Mouse (Mus musculus): ENCODE data around the gene Lhfpl5. TPM values are rescaled to one million over a fixed set of nuclear protein-coding genes. Genes with fewer than 3 reads are reported as not detected.

The Lhfpl5 gene
- polyA plus RNA-seq, 1 experiment from 2014 or later, result 0.34 TPM

GRCm38 (mm10) chr17:28557772-28558171, 17.7 kb upstream of the Lhfpl5 start:
- DNase-seq (ENCODE audit: low spot score), result no peak
- 72% methylated on average over 6 of the region's 6 CpGs for WGBS
- no peaks in the 10 kb centered on the region; the same call in 1 of the 2 replicates for H3K4me1 ChIP-seq (ENCODE audit: control insufficient read depth, insufficient read depth, low read length)

DNA sequence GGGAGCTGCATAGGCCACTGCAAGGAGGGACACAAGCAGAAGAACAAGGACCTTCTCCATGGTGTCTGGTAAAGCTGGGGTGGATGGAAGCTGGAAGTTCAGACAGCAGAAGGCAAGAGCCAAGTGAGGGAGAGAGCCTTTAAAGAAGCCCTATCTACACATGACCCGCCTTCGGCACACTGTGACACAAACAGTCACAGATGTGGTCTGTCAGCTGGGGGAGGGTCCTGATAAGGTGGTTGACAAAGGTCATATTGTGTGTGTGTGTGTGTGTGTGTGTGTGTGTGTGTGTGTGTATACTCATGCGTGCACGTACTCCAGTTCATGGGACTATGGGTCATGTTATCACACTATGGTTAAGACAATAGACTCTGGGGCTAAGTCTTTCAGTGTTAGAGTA, 14.8 kb upstream of the Lhfpl5 start, which contains the start of gene Clps:
Clps (minus strand) TSS at position 169 of the 400 bp plus-strand sequence.
- H3K4me2 ChIP-seq (ENCODE audit: low read depth, low read length), result no peak within 1 kb of the TSS
- WGBS, result 82% methylated on average over 4 of the region's 4 CpGs
- H3K4me3 ChIP-seq (ENCODE audit: low read depth, low read length), result no peak within 1 kb of the TSS
- H3K27me3 ChIP-seq (ENCODE audit: control insufficient read depth, insufficient read depth, low read length), result no peaks in the 10 kb centered on the region
- H3K9me3 ChIP-seq (replicated peaks; ENCODE audit: control insufficient read depth, low read length), result no peaks in the 10 kb centered on the region
- ATAC-seq (replicated peaks; ENCODE audit: insufficient number of reproducible peaks, low FRiP score, low TSS enrichment, low read depth), result no peak
- H3K4me1 ChIP-seq (ENCODE audit: control insufficient read depth, insufficient read depth, low read length), result no peaks in the 10 kb centered on the region; the same call in 1 of the 2 replicates
- H3K27ac ChIP-seq (replicated peaks; ENCODE audit: low read depth, low read length), result no peak within 1 kb of the TSS
- no peaks in the 10 kb centered on the region for H3K36me3 ChIP-seq (replicated peaks; ENCODE audit: control insufficient read depth, insufficient read depth, low read depth, low read length)
- no peak for DNase-seq (ENCODE audit: low spot score)
- no peak within 1 kb of the TSS for H3K9ac ChIP-seq (replicated peaks; ENCODE audit: low read length)

More at GRCm38 (mm10) chr17:28557772-28558171, 17.7 kb upstream of the Lhfpl5 start:
- Histone ChIP-seq H3K27me3 (ENCODE audit: control insufficient read depth, insufficient read depth, low read length) (no peaks in the 10 kb centered on the region), H3K4me2 (ENCODE audit: low read depth, low read length) (no peak overlapping the region), H3K4me3 (ENCODE audit: low read depth, low read length) (no peak overlapping the region), H3K27ac (replicated peaks; ENCODE audit: low read depth, low read length) (no peak overlapping the region), H3K9me3 (replicated peaks; ENCODE audit: control insufficient read depth, low read length) (no peaks in the 10 kb centered on the region), H3K9ac (replicated peaks; ENCODE audit: low read length) (no peak overlapping the region), H3K36me3 (replicated peaks; ENCODE audit: control insufficient read depth, insufficient read depth, low read depth, low read length) (no peaks in the 10 kb centered on the region)
- ATAC-seq (replicated peaks; ENCODE audit: insufficient number of reproducible peaks, low FRiP score, low TSS enrichment, low read depth), result no peak

DNA sequence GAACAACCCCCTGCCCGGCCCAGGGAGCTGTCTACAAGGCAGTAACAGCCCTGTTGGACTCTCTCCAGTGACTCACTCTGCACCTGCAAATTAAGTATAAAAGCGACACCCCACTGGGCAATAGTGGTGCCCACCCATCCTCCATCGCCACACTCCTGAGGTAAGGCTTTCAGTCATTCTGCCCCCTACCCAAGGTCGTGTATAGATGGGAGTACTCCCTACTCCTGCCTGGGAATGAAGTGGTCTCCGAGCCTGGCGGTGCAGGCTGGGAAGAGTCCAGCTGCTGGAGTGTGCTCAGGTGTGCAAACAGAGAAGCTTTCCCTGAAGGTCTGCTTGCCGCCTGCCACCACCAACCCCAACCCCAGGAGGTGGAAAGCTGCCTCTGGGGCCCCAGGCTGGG, 13.8 kb upstream of the Lhfpl5 start:
- ATAC-seq (replicated peaks; ENCODE audit: insufficient number of reproducible peaks, low FRiP score, low TSS enrichment, low read depth) (no peak), DNase-seq (ENCODE audit: low spot score) (no peak)
- H3K4me2 ChIP-seq (ENCODE audit: low read depth, low read length), result no peak overlapping the region
- no peaks in the 10 kb centered on the region; the same call in 1 of the 2 replicates for H3K4me1 ChIP-seq (ENCODE audit: control insufficient read depth, insufficient read depth, low read length)
- 55% methylated on average over 7 of the region's 7 CpGs for WGBS
- no peak overlapping the region for H3K4me3 ChIP-seq (ENCODE audit: low read depth, low read length)
- H3K27ac ChIP-seq (replicated peaks; ENCODE audit: low read depth, low read length), result no peak overlapping the region
- no peak overlapping the region for H3K9ac ChIP-seq (replicated peaks; ENCODE audit: low read length)
- H3K27me3 ChIP-seq (ENCODE audit: control insufficient read depth, insufficient read depth, low read length), result no peaks in the 10 kb centered on the region
- no peaks in the 10 kb centered on the region for H3K9me3 ChIP-seq (replicated peaks; ENCODE audit: control insufficient read depth, low read length)
- H3K36me3 ChIP-seq (replicated peaks; ENCODE audit: control insufficient read depth, insufficient read depth, low read depth, low read length), result no peaks in the 10 kb centered on the region

DNA sequence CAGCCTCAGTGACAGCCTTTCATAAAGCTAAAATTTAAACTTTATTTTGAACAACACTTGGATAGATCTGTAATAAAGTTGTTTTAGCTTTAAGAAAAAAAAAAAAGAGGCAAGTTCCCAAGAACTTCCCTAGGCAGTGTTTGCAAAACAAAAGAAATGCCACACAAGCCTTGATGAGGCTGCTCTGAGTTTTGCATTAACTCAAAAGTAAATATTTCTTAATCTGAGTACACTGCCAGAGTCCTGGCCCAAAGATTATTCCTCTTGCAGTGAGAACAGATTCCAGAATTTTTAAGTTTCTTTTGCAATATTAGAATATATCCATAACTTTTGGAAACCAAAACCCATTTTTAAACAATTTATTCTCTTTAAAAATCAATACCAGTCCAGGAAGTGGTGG, 10.3 kb upstream of the Lhfpl5 start:
- H3K9me3 ChIP-seq (replicated peaks; ENCODE audit: control insufficient read depth, low read length), result no peaks in the 10 kb centered on the region
- no peak overlapping the region for H3K9ac ChIP-seq (replicated peaks; ENCODE audit: low read length)
- ATAC-seq (replicated peaks; ENCODE audit: insufficient number of reproducible peaks, low FRiP score, low TSS enrichment, low read depth) (no peak), DNase-seq (ENCODE audit: low spot score) (no peak)
- H3K4me1 ChIP-seq (ENCODE audit: control insufficient read depth, insufficient read depth, low read length), result no peaks in the 10 kb centered on the region
- H3K36me3 ChIP-seq (replicated peaks; ENCODE audit: control insufficient read depth, insufficient read depth, low read depth, low read length), result no peaks in the 10 kb centered on the region
- no peak overlapping the region for H3K4me3 ChIP-seq (ENCODE audit: low read depth, low read length)
- H3K27me3 ChIP-seq (ENCODE audit: control insufficient read depth, insufficient read depth, low read length), result no peaks in the 10 kb centered on the region
- H3K4me2 ChIP-seq (ENCODE audit: low read depth, low read length), result no peak overlapping the region
- no peak overlapping the region for H3K27ac ChIP-seq (replicated peaks; ENCODE audit: low read depth, low read length)

- Histone ChIP-seq H3K4me2 (ENCODE audit: low read depth, low read length) (no peak overlapping the region), H3K27me3 (ENCODE audit: control insufficient read depth, insufficient read depth, low read length) (no peaks in the 10 kb centered on the region), H3K9ac (replicated peaks; ENCODE audit: low read length) (no peak overlapping the region), H3K4me1 (ENCODE audit: control insufficient read depth, insufficient read depth, low read length) (no peaks in the 10 kb centered on the region), H3K9me3 (replicated peaks; ENCODE audit: control insufficient read depth, low read length) (no peaks in the 10 kb centered on the region), H3K27ac (replicated peaks; ENCODE audit: low read depth, low read length) (no peak overlapping the region), H3K36me3 (replicated peaks; ENCODE audit: control insufficient read depth, insufficient read depth, low read depth, low read length) (no peaks in the 10 kb centered on the region), H3K4me3 (ENCODE audit: low read depth, low read length) (no peak overlapping the region)
- 42% methylated on average over 3 of the region's 3 CpGs for WGBS
- no peak for DNase-seq (ENCODE audit: low spot score)
- ATAC-seq (replicated peaks; ENCODE audit: insufficient number of reproducible peaks, low FRiP score, low TSS enrichment, low read depth), result no peak
Measured at GRCm38 (mm10) chr17:28567541-28567940, 7.9 kb upstream of the Lhfpl5 start.

- Histone ChIP-seq H3K9ac (replicated peaks; ENCODE audit: low read length) (no peak overlapping the region), H3K4me3 (ENCODE audit: low read depth, low read length) (no peak overlapping the region), H3K4me1 (ENCODE audit: control insufficient read depth, insufficient read depth, low read length) (no peaks in the 10 kb centered on the region), H3K4me2 (ENCODE audit: low read depth, low read length) (no peak overlapping the region), H3K36me3 (replicated peaks; ENCODE audit: control insufficient read depth, insufficient read depth, low read depth, low read length) (no peaks in the 10 kb centered on the region), H3K27ac (replicated peaks; ENCODE audit: low read depth, low read length) (no peak overlapping the region), H3K9me3 (replicated peaks; ENCODE audit: control insufficient read depth, low read length) (no peaks in the 10 kb centered on the region), H3K27me3 (ENCODE audit: control insufficient read depth, insufficient read depth, low read length) (no peaks in the 10 kb centered on the region)
- DNase-seq (ENCODE audit: low spot score) (no peak), ATAC-seq (replicated peaks; ENCODE audit: insufficient number of reproducible peaks, low FRiP score, low TSS enrichment, low read depth) (no peak)
- WGBS, result 84% methylated on average over 3 of the region's 3 CpGs
Measured at GRCm38 (mm10) chr17:28571868-28572267, 3.6 kb upstream of the Lhfpl5 start.

- Histone ChIP-seq H3K27me3 (ENCODE audit: control insufficient read depth, insufficient read depth, low read length) (no peaks in the 10 kb centered on the region), H3K27ac (replicated peaks; ENCODE audit: low read depth, low read length) (no peak overlapping the region), H3K4me3 (ENCODE audit: low read depth, low read length) (no peak overlapping the region), H3K9me3 (replicated peaks; ENCODE audit: control insufficient read depth, low read length) (no peaks in the 10 kb centered on the region), H3K9ac (replicated peaks; ENCODE audit: low read length) (no peak overlapping the region), H3K4me1 (ENCODE audit: control insufficient read depth, insufficient read depth, low read length) (no peaks in the 10 kb centered on the region), H3K4me2 (ENCODE audit: low read depth, low read length) (no peak overlapping the region), H3K36me3 (replicated peaks; ENCODE audit: control insufficient read depth, insufficient read depth, low read depth, low read length) (no peaks in the 10 kb centered on the region)
- DNase-seq (ENCODE audit: low spot score) (no peak), ATAC-seq (replicated peaks; ENCODE audit: insufficient number of reproducible peaks, low FRiP score, low TSS enrichment, low read depth) (no peak)
- WGBS, result 83% methylated on average over 7 of the region's 7 CpGs
Measured at GRCm38 (mm10) chr17:28572521-28572920, 2.9 kb upstream of the Lhfpl5 start.

- H3K4me1 ChIP-seq (ENCODE audit: control insufficient read depth, insufficient read depth, low read length), result no peaks in the 10 kb centered on the region
- no peak overlapping the region for H3K9ac ChIP-seq (replicated peaks; ENCODE audit: low read length)
- no peak overlapping the region for H3K4me2 ChIP-seq (ENCODE audit: low read depth, low read length)
- WGBS, result 85% methylated on average over 6 of the region's 6 CpGs
- H3K27ac ChIP-seq (replicated peaks; ENCODE audit: low read depth, low read length), result no peak overlapping the region
- no peak for DNase-seq (ENCODE audit: low spot score)
- H3K36me3 ChIP-seq (replicated peaks; ENCODE audit: control insufficient read depth, insufficient read depth, low read depth, low read length), result no peaks in the 10 kb centered on the region
- H3K27me3 ChIP-seq (ENCODE audit: control insufficient read depth, insufficient read depth, low read length), result no peaks in the 10 kb centered on the region
- H3K9me3 ChIP-seq (replicated peaks; ENCODE audit: control insufficient read depth, low read length), result no peaks in the 10 kb centered on the region
- no peak for ATAC-seq (replicated peaks; ENCODE audit: insufficient number of reproducible peaks, low FRiP score, low TSS enrichment, low read depth)
- H3K4me3 ChIP-seq (ENCODE audit: low read depth, low read length), result no peak overlapping the region
Measured at GRCm38 (mm10) chr17:28572941-28573340, 2.5 kb upstream of the Lhfpl5 start.
